Mouse (Mus musculus) lung, postnatal 0 days (tissue): ENCODE measurements around the gene Rpl29. TPM values are rescaled to one million over a fixed set of nuclear protein-coding genes. Genes with fewer than 3 reads are reported as not detected.

Source experiments
- ATAC-seq: fragments of 200-750 bp; cut with Nextera tagmentation; 2 replicates; pipeline ENCODE4 v1.8.0; 2017; ENCODE audit warnings: moderate library complexity
- DNase-seq: peaks from one replicate; pipeline ENCODE4 v3.0.0-alpha.2; 2016; ENCODE audit warnings: low spot score
- H3K27ac ChIP-seq: fragments of 300-500 bp; sonication (generic); 2 replicates; pipeline ENCODE4 v1.5.1; 2014; ENCODE audit warnings: antibody characterized with exemption, mild to moderate bottlenecking, low read length, mixed read lengths
- H3K27me3 ChIP-seq: fragments of 300-500 bp; sonication (generic); replicated peaks from 2 replicates; pipeline ENCODE4 v1.6.1; 2014; ENCODE audit warnings: low read length, mixed read lengths; ENCODE audit not compliant: insufficient read depth
- H3K36me3 ChIP-seq: fragments of 300-500 bp; sonication (generic); 2 replicates; pipeline ENCODE4 v1.6.1; 2014; ENCODE audit warnings: low read length, mixed read lengths; ENCODE audit not compliant: insufficient read depth
- H3K4me1 ChIP-seq: fragments of 300-500 bp; sonication (generic); 2 replicates; pipeline ENCODE4 v1.6.1; 2014; ENCODE audit warnings: antibody characterized with exemption, low read depth, low read length, mixed read lengths; ENCODE audit not compliant: insufficient read depth
- H3K4me2 ChIP-seq: fragments of 300-500 bp; sonication (generic); replicated peaks from 2 replicates; pipeline ENCODE4 v1.6.1; 2014; ENCODE audit warnings: low read depth, mild to moderate bottlenecking, low read length, moderate library complexity, mixed read lengths
- H3K4me3 ChIP-seq: fragments of 300-500 bp; sonication (generic); 2 replicates; pipeline ENCODE4 v1.5.1; 2014; ENCODE audit warnings: low read depth, low read length
- H3K9ac ChIP-seq: fragments of 300-500 bp; sonication (generic); replicated peaks from 2 replicates; pipeline ENCODE4 v1.6.1; 2014; ENCODE audit warnings: low read depth, mild to moderate bottlenecking
- H3K9me3 ChIP-seq: fragments of 300-500 bp; sonication (generic); 2 replicates; pipeline ENCODE4 v1.6.1; 2016; ENCODE audit warnings: low read length, mixed read lengths
- CTCF ChIP-seq: IDR thresholded peaks from 2 replicates; pipeline ENCODE4 v1.5.1; 2016; ENCODE audit warnings: antibody characterized with exemption, mild to moderate bottlenecking
- EP300 ChIP-seq: IDR thresholded peaks from 2 replicates; pipeline ENCODE4 v1.6.1; 2016; ENCODE audit warnings: antibody characterized with exemption, mild to moderate bottlenecking, control low read depth
- WGBS: fragments of 180-500 bp; shearing (Covaris S2); extraction: QIAGEN DNeasy Blood & Tissue Kit; methylation state at CpG from one replicate; pipeline ENCODE4 v1.1.7; 2014; 5-methylcytosine and 5-hydroxymethylcytosine counted together
- polyA plus RNA-seq: library from polyadenylated mRNA; unstranded; fragments of >200 nt; fragmentation: Nextera tagmentation; extraction: Ambion mirVana; gene quantifications from 2 replicates; pipeline ENCODE4 v1.2.1, GENCODE M21; 2015

Rpl29 gene
- polyA plus RNA-seq, 1 experiment from 2014 or later, result 737 TPM

- no peak for TF ChIP-seq EP300
- no peak for TF ChIP-seq CTCF
- DNase-seq (no peak), ATAC-seq (no peak)
- H3K4me2 ChIP-seq, result peak within 1 kb of the TSS; percentile 40
- no peaks in the 10 kb centered on the region for H3K9me3 ChIP-seq
- 0 out of 2 replicates have a peak within 1 kb of the TSS, but pooled peaks have one; percentile 19 for H3K9ac ChIP-seq
- H3K27ac ChIP-seq, result peak within 1 kb of the TSS; percentile 85
- H3K4me1 ChIP-seq, result peaks cover 28% of the 10 kb centered on the region
- peak within 1 kb of the TSS; percentile 30 for H3K4me3 ChIP-seq
- 77% methylated on average over 10 of the region's 10 CpGs for WGBS
- H3K27me3 ChIP-seq, result no peaks in the 10 kb centered on the region
- no peaks in the 10 kb centered on the region for H3K36me3 ChIP-seq
Measured at GRCm38 (mm10) chr9:106475663-106476001, 46.4 kb downstream of the Rpl29 start, which contains the start of gene Rrp9. Rrp9 (plus strand) TSS chr9:106475963.

GRCm38 (mm10) chr9:106476002-106476923, 47.0 kb downstream of the Rpl29 start:
- ATAC-seq (peak; percentile 67), DNase-seq (peak; percentile 93)

GRCm38 (mm10) chr9:106476924-106477484, 47.8 kb downstream of the Rpl29 start, which contains the start of gene Parp3:
Parp3 (minus strand) TSS chr9:106476949.
- Histone ChIP-seq H3K4me1 (peaks cover 28% of the 10 kb centered on the region), H3K4me2 (peak within 1 kb of the TSS; percentile 91), H3K27ac (peak within 1 kb of the TSS; percentile 85), H3K9me3 (no peaks in the 10 kb centered on the region), H3K36me3 (no peaks in the 10 kb centered on the region; the same call in 1 of the 2 replicates), H3K4me3 (peak within 1 kb of the TSS; percentile 48), H3K27me3 (no peaks in the 10 kb centered on the region), H3K9ac (peak within 1 kb of the TSS; percentile 41)
- TF ChIP-seq CTCF (peak; percentile 98), EP300 (no peak)
- under 1% methylated on average over 41 of the region's 41 CpGs for WGBS
- peak; percentile 97 for ATAC-seq
- DNase-seq, result peak; percentile 100

More at GRCm38 (mm10) chr9:106476002-106476923, 47.0 kb downstream of the Rpl29 start:
- Histone ChIP-seq H3K36me3 (no peaks in the 10 kb centered on the region), H3K4me3 (peak overlapping the region; percentile 30), H3K9ac (0 out of 2 replicates have a peak overlapping the region, but pooled peaks have one; percentile 19), H3K27ac (peak overlapping the region; percentile 85), H3K4me2 (peak overlapping the region; percentile 40), H3K4me1 (peaks cover 28% of the 10 kb centered on the region), H3K27me3 (no peaks in the 10 kb centered on the region), H3K9me3 (no peaks in the 10 kb centered on the region)
- WGBS, result 15% methylated on average over 16 of the region's 16 CpGs
- TF ChIP-seq CTCF (no peak), EP300 (peak; percentile 63)

- ATAC-seq (no peak), DNase-seq (no peak)
- peak overlapping the region; percentile 48 for H3K4me3 ChIP-seq
- peak overlapping the region; percentile 91 for H3K4me2 ChIP-seq
- under 1% methylated on average over 16 of the region's 16 CpGs for WGBS
- peak overlapping the region; percentile 41 for H3K9ac ChIP-seq
- H3K27me3 ChIP-seq, result no peaks in the 10 kb centered on the region
- peaks cover 28% of the 10 kb centered on the region for H3K4me1 ChIP-seq
- H3K9me3 ChIP-seq, result no peaks in the 10 kb centered on the region
- no peak overlapping the region; the same call in 1 of the 2 replicates for H3K27ac ChIP-seq
- TF ChIP-seq CTCF, result no peak
- TF ChIP-seq EP300, result no peak
- no peaks in the 10 kb centered on the region; the same call in 1 of the 2 replicates for H3K36me3 ChIP-seq
Measured at GRCm38 (mm10) chr9:106477649-106478048, 48.4 kb downstream of the Rpl29 start.

- WGBS, result 78% methylated on average over 9 of the region's 9 CpGs
- peak overlapping the region; percentile 41; the same call in 1 of the 2 replicates for H3K9ac ChIP-seq
- no peaks in the 10 kb centered on the region; the same call in 1 of the 2 replicates for H3K36me3 ChIP-seq
- peaks cover 28% of the 10 kb centered on the region for H3K4me1 ChIP-seq
- no peak for ATAC-seq
- H3K27me3 ChIP-seq, result no peaks in the 10 kb centered on the region
- no peak for DNase-seq
- H3K4me2 ChIP-seq, result peak overlapping the region; percentile 91; the same call in 1 of the 2 replicates
- no peak for TF ChIP-seq EP300
- TF ChIP-seq CTCF, result no peak
- H3K9me3 ChIP-seq, result no peaks in the 10 kb centered on the region
- no peak overlapping the region; the same call in 1 of the 2 replicates for H3K4me3 ChIP-seq
- no peak overlapping the region for H3K27ac ChIP-seq
Measured at GRCm38 (mm10) chr9:106478101-106478500, 48.8 kb downstream of the Rpl29 start.

GRCm38 (mm10) chr9:106480541-106480940, 51.3 kb downstream of the Rpl29 start:
- WGBS, result 94% methylated on average over 7 of the region's 7 CpGs
- Histone ChIP-seq H3K36me3 (peaks cover 10% of the 10 kb centered on the region; the same call in 1 of the 2 replicates), H3K4me1 (peaks cover 12% of the 10 kb centered on the region; the same call in 1 of the 2 replicates), H3K27ac (no peak overlapping the region), H3K4me3 (no peak overlapping the region), H3K9me3 (no peaks in the 10 kb centered on the region), H3K9ac (no peak overlapping the region), H3K27me3 (no peaks in the 10 kb centered on the region), H3K4me2 (no peak overlapping the region)
- no peak for ATAC-seq
- TF ChIP-seq CTCF (no peak), EP300 (no peak)
- no peak for DNase-seq
